Mouse (Mus musculus) induced T-regulatory cell, adult 2 months (primary cell): ENCODE measurements around the gene Agfg1.
A peak's percentile ranks its signal among the peaks of the same experiment; 100 is the strongest.

ENCODE experiments used
- DNase-seq: peaks from one replicate; pipeline ENCODE4 v3.0.0-alpha.2; 2012; ENCODE audit warnings: low read depth

The Agfg1 gene

GRCm38 (mm10) chr1:82839296-82839613 is at the start of gene Agfg1:
Gene Agfg1 (plus strand): TSS chr1:82839483.
- peak; percentile 95 for DNase-seq

GRCm38 (mm10) chr1:82791105-82791504 is 48.2 kb upstream of the Agfg1 start:
- no peak for DNase-seq

GRCm38 (mm10) chr1:82792238-82792637 is 47.0 kb upstream of the Agfg1 start:
- DNase-seq: no peak

DNA sequence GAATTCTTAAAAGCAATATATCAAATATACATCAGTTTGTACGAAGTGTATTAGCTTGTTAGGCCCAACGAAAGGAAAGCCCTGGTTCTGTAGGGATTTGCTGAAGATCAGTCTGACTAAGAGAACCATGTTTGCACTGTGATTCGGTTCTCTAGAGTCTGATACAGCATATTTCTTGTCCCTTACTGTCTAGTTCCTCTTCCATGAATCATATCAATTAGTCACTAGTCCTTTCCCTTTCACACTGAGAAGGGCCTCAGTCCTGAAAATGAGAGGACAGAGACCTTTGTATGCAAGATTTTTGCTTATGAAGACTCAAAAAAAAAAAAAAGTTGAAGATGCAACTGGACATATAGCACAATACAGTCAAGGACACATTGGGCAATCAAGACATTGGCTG is 46.2 kb upstream of the Agfg1 start:
- DNase-seq: no peak

DNA sequence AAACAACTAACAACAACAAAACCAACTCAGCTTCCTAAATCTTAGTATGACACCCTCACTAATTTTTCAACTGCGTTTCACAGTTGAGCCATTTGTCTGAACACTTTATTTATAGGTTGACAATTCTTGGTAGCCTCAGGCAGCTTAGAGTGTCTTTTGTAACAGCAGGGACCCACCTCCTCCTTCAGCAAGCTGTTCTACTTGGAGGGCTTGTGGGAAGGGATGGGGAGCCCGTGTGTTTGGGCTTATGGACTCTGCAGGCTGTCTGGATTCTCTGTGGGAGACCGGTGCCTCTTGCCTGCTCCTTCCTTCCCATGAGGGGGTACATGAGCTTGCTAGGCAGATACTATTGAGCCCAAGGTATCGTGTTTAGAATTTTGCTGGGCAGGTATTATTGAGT is 45.3 kb upstream of the Agfg1 start:
- DNase-seq: no peak

- peak; percentile 68 for DNase-seq
Measured at GRCm38 (mm10) chr1:82795211-82795610, 44.1 kb upstream of the Agfg1 start.

DNA sequence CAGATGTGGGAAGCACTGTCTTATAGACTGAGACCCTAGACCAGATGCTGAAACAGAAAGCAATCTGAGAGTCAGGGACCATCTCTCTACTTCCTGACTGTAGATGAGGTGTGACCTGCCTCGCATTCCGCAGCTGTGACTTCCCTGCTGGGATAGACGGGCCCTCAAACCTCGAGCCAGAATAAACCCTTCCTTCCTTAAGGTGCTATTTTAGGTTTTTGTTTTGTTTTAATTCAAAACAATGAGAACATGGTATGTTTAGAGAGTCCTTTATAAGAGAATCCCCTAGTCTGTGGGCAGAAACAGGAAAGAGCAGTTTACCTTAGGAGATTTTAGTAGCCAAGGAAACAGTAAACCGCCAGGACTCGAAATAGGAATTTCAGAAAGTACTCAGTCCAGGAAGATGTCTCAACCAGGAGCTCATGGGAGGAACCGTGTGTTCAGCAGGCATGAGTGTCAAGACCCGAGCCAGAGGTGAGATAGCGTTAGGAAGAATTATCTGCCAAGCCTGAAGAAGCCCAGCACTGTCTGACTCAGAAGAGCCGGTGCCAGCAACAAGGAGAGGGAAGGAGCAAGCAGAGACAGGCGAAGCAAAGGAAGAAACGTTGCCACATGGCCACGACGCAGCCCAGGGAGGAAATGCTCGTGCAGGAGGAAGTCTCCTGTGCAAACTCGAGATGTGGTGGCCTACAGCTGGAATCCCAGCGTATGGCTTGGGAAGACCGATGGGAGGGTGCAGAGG is 43.4 kb upstream of the Agfg1 start:
- peak; percentile 64 for DNase-seq

GRCm38 (mm10) chr1:82797088-82797487 is 42.2 kb upstream of the Agfg1 start:
- no peak for DNase-seq

DNA sequence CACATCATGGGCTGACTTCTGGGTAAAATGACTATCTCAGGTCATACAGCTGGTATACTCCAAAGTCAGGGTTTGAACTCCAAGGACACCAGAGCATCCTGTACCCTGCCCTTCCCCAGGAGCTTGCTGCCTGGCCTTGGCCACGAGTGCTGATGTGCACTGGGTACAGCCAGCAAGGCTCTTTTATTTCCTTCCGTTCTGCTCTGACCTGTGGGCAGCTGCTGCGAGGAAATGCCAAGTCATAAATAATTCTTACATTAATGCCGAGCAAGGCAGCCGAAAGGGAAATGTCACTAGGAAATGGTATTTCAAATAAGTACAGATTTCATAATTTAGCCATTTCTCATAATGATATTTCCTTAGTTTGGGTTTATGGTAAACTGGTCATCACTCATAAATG is 41.0 kb upstream of the Agfg1 start:
- no peak for DNase-seq

DNA sequence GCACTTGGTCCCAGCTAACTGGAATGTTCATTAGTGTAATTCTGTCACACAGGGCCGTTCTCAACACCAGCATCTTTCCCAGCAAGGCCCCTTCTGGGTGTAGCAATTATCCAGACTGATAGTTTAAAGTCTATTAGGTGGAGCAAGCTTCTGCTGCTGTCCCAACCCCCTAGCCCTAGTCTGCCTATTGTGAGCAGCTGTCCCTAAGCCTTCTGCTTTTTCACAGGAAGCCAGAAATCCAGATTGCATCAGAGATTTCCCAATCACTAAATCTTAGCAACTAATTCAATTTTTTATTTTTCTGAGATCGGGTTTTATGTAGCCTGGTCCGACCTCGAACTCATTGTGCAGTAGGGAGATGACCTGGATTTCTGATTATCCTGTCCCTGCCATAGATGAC is 40.4 kb upstream of the Agfg1 start:
- DNase-seq: no peak

GRCm38 (mm10) chr1:82801105-82801783 is 38.0 kb upstream of the Agfg1 start:
- DNase-seq: no peak

GRCm38 (mm10) chr1:82803608-82804007 is 35.7 kb upstream of the Agfg1 start:
- peak; percentile 90 for DNase-seq

DNA sequence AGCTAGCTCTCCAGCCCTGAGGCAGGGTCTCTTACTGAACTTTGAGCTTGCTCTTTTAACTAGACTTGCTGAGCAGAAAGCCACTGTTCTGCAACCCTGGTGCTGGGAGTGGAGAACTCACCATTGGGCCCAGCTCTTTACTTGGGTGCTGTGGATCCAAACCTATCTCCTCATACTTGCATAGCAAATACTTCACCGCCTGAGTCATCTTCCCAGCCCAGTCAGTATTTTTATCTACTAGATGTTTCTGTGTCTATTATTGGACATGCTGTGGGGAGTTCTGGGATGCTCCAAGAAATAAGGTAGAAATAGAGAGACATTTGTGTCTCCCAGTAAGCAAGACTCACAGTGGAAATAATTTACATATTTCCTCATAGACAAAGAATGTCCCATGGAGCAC is 35.2 kb upstream of the Agfg1 start:
- no peak for DNase-seq

GRCm38 (mm10) chr1:82806391-82806790 is 32.9 kb upstream of the Agfg1 start:
- no peak for DNase-seq

- peak; percentile 81 for DNase-seq
Measured at GRCm38 (mm10) chr1:82807206-82807605, 32.1 kb upstream of the Agfg1 start.

DNA sequence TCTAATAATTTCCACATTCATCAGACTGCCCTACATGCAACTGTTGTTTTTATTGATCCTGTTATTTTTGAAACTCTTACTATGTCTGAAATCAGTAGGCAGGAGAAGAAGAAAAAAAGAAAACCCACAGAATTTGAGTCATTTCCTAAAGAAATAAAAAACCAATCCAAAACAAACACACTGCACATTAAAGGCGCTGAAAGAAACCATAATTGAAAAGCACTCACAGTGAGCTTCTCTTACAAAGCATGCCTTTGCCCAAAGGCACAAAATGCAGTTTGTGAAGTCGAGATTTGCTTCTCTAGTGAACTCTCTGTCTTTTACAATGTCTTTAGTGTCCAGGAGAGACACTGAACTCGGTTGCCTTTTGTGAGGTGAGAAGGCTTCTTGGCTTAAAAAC is 30.7 kb upstream of the Agfg1 start:
- DNase-seq: peak; percentile 50

DNA sequence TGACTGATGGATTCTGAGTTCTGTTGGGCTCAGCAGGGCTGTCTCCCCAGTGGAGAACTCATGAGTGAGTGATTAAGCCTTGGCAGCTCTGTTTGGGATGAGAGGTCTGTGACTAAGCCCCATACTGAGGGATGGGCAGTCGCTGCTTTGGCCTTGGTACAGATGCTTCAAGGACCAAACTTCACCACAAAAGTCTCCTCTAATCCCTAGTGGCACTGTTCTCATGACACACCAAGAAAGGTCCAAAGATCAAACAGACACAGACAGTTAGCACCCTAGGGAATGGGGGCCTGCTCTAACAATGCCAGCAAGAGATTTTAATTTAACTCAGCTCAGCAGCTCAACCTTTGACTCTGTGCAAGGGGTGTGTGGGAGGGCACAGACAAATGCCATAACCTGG is 27.5 kb upstream of the Agfg1 start:
- DNase-seq: peak; percentile 50

GRCm38 (mm10) chr1:82815941-82816716 is 23.2 kb upstream of the Agfg1 start:
- peak; percentile 63 for DNase-seq

DNA sequence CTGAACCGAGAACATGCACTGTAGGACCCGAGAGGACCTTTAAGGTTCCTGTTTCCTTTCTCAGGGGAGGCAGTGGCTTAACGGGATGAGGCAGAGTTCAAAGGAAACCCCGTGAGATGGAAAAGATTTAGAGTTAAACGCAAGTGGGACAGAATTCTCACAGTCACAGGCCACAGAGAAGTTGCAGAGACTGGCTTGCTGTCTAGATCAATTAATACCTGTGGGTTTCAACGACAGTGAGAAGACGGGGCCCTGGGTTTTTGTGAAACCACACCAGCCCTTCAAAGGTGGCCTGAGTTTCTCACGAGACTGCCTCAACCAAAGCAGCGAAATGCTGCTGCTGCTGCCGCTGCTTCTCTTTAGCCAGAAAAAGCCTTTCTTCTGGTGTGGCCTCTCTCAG is 19.9 kb upstream of the Agfg1 start:
- DNase-seq: peak; percentile 88

- DNase-seq: peak; percentile 68
Measured at GRCm38 (mm10) chr1:82820179-82820578, 19.1 kb upstream of the Agfg1 start.

GRCm38 (mm10) chr1:82820626-82821186 is 18.6 kb upstream of the Agfg1 start:
- DNase-seq: peak; percentile 60

- peak; percentile 59 for DNase-seq
Measured at GRCm38 (mm10) chr1:82821846-82822245, 17.4 kb upstream of the Agfg1 start.

GRCm38 (mm10) chr1:82824147-82824546 is 15.1 kb upstream of the Agfg1 start:
- DNase-seq: no peak
